Mouse (Mus musculus) 416B (cell line): ENCODE measurements around the gene Ywhah.

Source experiments
- DNase-seq: peaks from one replicate; pipeline ENCODE4 v3.0.0; 2011; ENCODE audit warnings: low read depth

Ywhah gene

GRCm38 (mm10) chr5:33052849-33053582, 34.4 kb downstream of the Ywhah start:
- no peak for DNase-seq

GRCm38 (mm10) chr5:33056126-33056765, 37.6 kb downstream of the Ywhah start:
- DNase-seq, result no peak

- DNase-seq, result no peak
Observed at GRCm38 (mm10) chr5:33070071-33070470, 51.5 kb downstream of the Ywhah start.

GRCm38 (mm10) chr5:33076490-33077191, 58.0 kb downstream of the Ywhah start:
- DNase-seq, result no peak
